Mouse (Mus musculus): ENCODE data around the gene Gm10142. TPM values are rescaled to one million over a fixed set of nuclear protein-coding genes. Genes with fewer than 3 reads are reported as not detected.
"Not testable (repeated sequence)": the region's sequence is repeated elsewhere in the genome, so short reads cannot be mapped to it uniquely, and the experiment has no call there.

The Gm10142 gene
- polyA plus RNA-seq, 1 experiment from 2014 or later: not detected

- not testable (repeated sequence) for H3K27me3 ChIP-seq (ENCODE audit: insufficient read depth, low read length); H3K9ac ChIP-seq; H3K9me3 ChIP-seq (ENCODE audit: low read depth, low read length); DNase-seq; H3K36me3 ChIP-seq (ENCODE audit: insufficient read depth); H3K4me2 ChIP-seq; H3K4me1 ChIP-seq (ENCODE audit: insufficient read depth); H3K27ac ChIP-seq (ENCODE audit: low read depth); H3K4me3 ChIP-seq (ENCODE audit: low read depth, low read length); ATAC-seq (ENCODE audit: insufficient read depth)
- WGBS: 67% methylated on average over 1 of the region's 1 CpGs
Observed at GRCm38 (mm10) chr10:77751254-77751653, 35.6 kb downstream of the Gm10142 start, which contains the start of gene Gm9736. TSS of gene Gm9736 (minus strand) at chr10:77751354.

- not testable (repeated sequence) for H3K27ac ChIP-seq (ENCODE audit: low read depth); ATAC-seq (ENCODE audit: insufficient read depth); H3K36me3 ChIP-seq (ENCODE audit: insufficient read depth); H3K4me2 ChIP-seq; H3K4me1 ChIP-seq (ENCODE audit: insufficient read depth); H3K9me3 ChIP-seq (ENCODE audit: low read depth, low read length); H3K9ac ChIP-seq; H3K4me3 ChIP-seq (ENCODE audit: low read depth, low read length); H3K27me3 ChIP-seq (ENCODE audit: insufficient read depth, low read length)
- DNase-seq: peak; percentile 21
- 47% methylated on average over 3 of the region's 3 CpGs for WGBS
- TF ChIP-seq CTCF (IDR thresholded peaks at IDR 0.05; ENCODE audit: low read depth): 0 out of 2 replicates have a peak, but pooled peaks have one; percentile 14
Observed at GRCm38 (mm10) chr10:77752312-77752711, 36.7 kb downstream of the Gm10142 start.

- peak; percentile 10 for DNase-seq
- Histone ChIP-seq H3K9me3 (ENCODE audit: low read depth, low read length) (no peaks in the 10 kb centered on the region), H3K4me3 (ENCODE audit: low read depth, low read length) (no peak overlapping the region), H3K4me2 (no peak overlapping the region), H3K9ac (no peak overlapping the region), H3K4me1 (ENCODE audit: insufficient read depth) (no peaks in the 10 kb centered on the region), H3K27ac (ENCODE audit: low read depth) (no peak overlapping the region), H3K27me3 (ENCODE audit: insufficient read depth, low read length) (no peaks in the 10 kb centered on the region), H3K36me3 (ENCODE audit: insufficient read depth) (no peaks in the 10 kb centered on the region)
- ATAC-seq (ENCODE audit: insufficient read depth): no peak
- TF ChIP-seq CTCF (IDR thresholded peaks at IDR 0.05; ENCODE audit: low read depth): no peak
Observed at GRCm38 (mm10) chr10:77753448-77753847, 37.8 kb downstream of the Gm10142 start.

- not testable (repeated sequence) for H3K4me2 ChIP-seq; H3K4me3 ChIP-seq (ENCODE audit: low read depth, low read length); DNase-seq; H3K4me1 ChIP-seq (ENCODE audit: insufficient read depth); H3K9me3 ChIP-seq (ENCODE audit: low read depth, low read length); H3K27me3 ChIP-seq (ENCODE audit: insufficient read depth, low read length); ATAC-seq (ENCODE audit: insufficient read depth); H3K9ac ChIP-seq; H3K36me3 ChIP-seq (ENCODE audit: insufficient read depth); H3K27ac ChIP-seq (ENCODE audit: low read depth)
- no CpG with 5 or more reads among the region's 1 CpGs for WGBS
Observed at GRCm38 (mm10) chr10:77759582-77759981, 44.0 kb downstream of the Gm10142 start, which contains the start of gene Gm3233. TSS of gene Gm3233 (minus strand) at chr10:77759682.

Other genes with a start within 250 kb of the Gm10142 start
- gene Fam207a, start 200.0 kb upstream of the Gm10142 start, polyA plus RNA-seq (2014; fragmentation: Nextera tagmentation; extraction: Ambion mirVana): 38.4 and 43.8 TPM in 2 replicates
- gene Itgb2, start 185.6 kb upstream of the Gm10142 start, polyA plus RNA-seq (2014; fragmentation: Nextera tagmentation; extraction: Ambion mirVana): 2.0 and 3.0 TPM in 2 replicates
- gene Pttg1ip, start 134.1 kb upstream of the Gm10142 start, polyA plus RNA-seq (2014; fragmentation: Nextera tagmentation; extraction: Ambion mirVana): 109 and 112 TPM in 2 replicates
- gene Sumo3, start 109.7 kb upstream of the Gm10142 start, polyA plus RNA-seq (2014; fragmentation: Nextera tagmentation; extraction: Ambion mirVana): 329 and 337 TPM in 2 replicates
- 3.0 and 3.5 TPM in 2 replicates for gene Gm49325, start 109.6 kb upstream of the Gm10142 start, polyA plus RNA-seq (2014; fragmentation: Nextera tagmentation; extraction: Ambion mirVana)
- 47.9 and 50.9 TPM in 2 replicates for gene Ube2g2, start 93.5 kb upstream of the Gm10142 start, polyA plus RNA-seq (2014; fragmentation: Nextera tagmentation; extraction: Ambion mirVana)
- 0.11 and 0.22 TPM in 2 replicates for gene Tspear, start 29.2 kb upstream of the Gm10142 start, polyA plus RNA-seq (2014; fragmentation: Nextera tagmentation; extraction: Ambion mirVana)
- not detected in 2 replicates for gene Gm19402, start 25.1 kb upstream of the Gm10142 start, polyA plus RNA-seq (2014; fragmentation: Nextera tagmentation; extraction: Ambion mirVana)
- not detected in 2 replicates for gene Gm9508, start 18.6 kb upstream of the Gm10142 start, polyA plus RNA-seq (2014; fragmentation: Nextera tagmentation; extraction: Ambion mirVana)
- not detected in 2 replicates for gene Gm10272, start 9.2 kb upstream of the Gm10142 start, polyA plus RNA-seq (2014; fragmentation: Nextera tagmentation; extraction: Ambion mirVana)
- gene Gm10024, start 4.3 kb upstream of the Gm10142 start, polyA plus RNA-seq (2014; fragmentation: Nextera tagmentation; extraction: Ambion mirVana): not detected in 2 replicates
- gene Krtap12-1, start 4.8 kb downstream of the Gm10142 start, polyA plus RNA-seq (2014; fragmentation: Nextera tagmentation; extraction: Ambion mirVana): not detected in 2 replicates
- not detected in 2 replicates for gene Gm10100, start 10.7 kb downstream of the Gm10142 start, polyA plus RNA-seq (2014; fragmentation: Nextera tagmentation; extraction: Ambion mirVana)
- gene Gm18596, start 26.8 kb downstream of the Gm10142 start, polyA plus RNA-seq (2014; fragmentation: Nextera tagmentation; extraction: Ambion mirVana): not detected in 2 replicates
- gene Gm9736, start 35.5 kb downstream of the Gm10142 start, polyA plus RNA-seq (2014; fragmentation: Nextera tagmentation; extraction: Ambion mirVana): not detected in 2 replicates
- gene Gm3233, start 43.9 kb downstream of the Gm10142 start, polyA plus RNA-seq (2014; fragmentation: Nextera tagmentation; extraction: Ambion mirVana): not detected in 2 replicates
- not detected in 2 replicates for gene Gm3238, start 55.5 kb downstream of the Gm10142 start, polyA plus RNA-seq (2014; fragmentation: Nextera tagmentation; extraction: Ambion mirVana)
- not detected in 2 replicates for gene Gm7138, start 61.1 kb downstream of the Gm10142 start, polyA plus RNA-seq (2014; fragmentation: Nextera tagmentation; extraction: Ambion mirVana)
- not detected in 2 replicates for gene Gm3250, start 66.7 kb downstream of the Gm10142 start, polyA plus RNA-seq (2014; fragmentation: Nextera tagmentation; extraction: Ambion mirVana)
- not detected in 2 replicates for gene Gm7137, start 72.4 kb downstream of the Gm10142 start, polyA plus RNA-seq (2014; fragmentation: Nextera tagmentation; extraction: Ambion mirVana)
- gene Gm9639, start 79.3 kb downstream of the Gm10142 start, polyA plus RNA-seq (2014; fragmentation: Nextera tagmentation; extraction: Ambion mirVana): not detected in 2 replicates
- not detected in 2 replicates for gene Gm19668, start 83.3 kb downstream of the Gm10142 start, polyA plus RNA-seq (2014; fragmentation: Nextera tagmentation; extraction: Ambion mirVana)
- gene Gm9507, start 96.0 kb downstream of the Gm10142 start, polyA plus RNA-seq (2014; fragmentation: Nextera tagmentation; extraction: Ambion mirVana): not detected in 2 replicates
- gene Gm2696, start 98.9 kb downstream of the Gm10142 start, polyA plus RNA-seq (2014; fragmentation: Nextera tagmentation; extraction: Ambion mirVana): not detected in 2 replicates
- not detected in 2 replicates for gene Krtap10-4, start 111.3 kb downstream of the Gm10142 start, polyA plus RNA-seq (2014; fragmentation: Nextera tagmentation; extraction: Ambion mirVana)
- not detected in 2 replicates for gene Krtap10-10, start 120.1 kb downstream of the Gm10142 start, polyA plus RNA-seq (2014; fragmentation: Nextera tagmentation; extraction: Ambion mirVana)
- not detected in 2 replicates for gene Gm36176, start 131.0 kb downstream of the Gm10142 start, polyA plus RNA-seq (2014; fragmentation: Nextera tagmentation; extraction: Ambion mirVana)
- not detected in 2 replicates for gene Gm10318, start 137.1 kb downstream of the Gm10142 start, polyA plus RNA-seq (2014; fragmentation: Nextera tagmentation; extraction: Ambion mirVana)
- not detected in 2 replicates for gene Gm3285, start 146.2 kb downstream of the Gm10142 start, polyA plus RNA-seq (2014; fragmentation: Nextera tagmentation; extraction: Ambion mirVana)
- gene Lrrc3, start 186.7 kb downstream of the Gm10142 start, polyA plus RNA-seq (2014; fragmentation: Nextera tagmentation; extraction: Ambion mirVana): 3.4 and 4.2 TPM in 2 replicates

Measured in lung, embryonic 14.5 days (tissue).